Mouse (Mus musculus) kidney, adult 9 months (tissue): ENCODE results near the gene Grb14.
A peak's percentile ranks its signal among the peaks of the same experiment; 100 is the strongest.

Experiments used
- DNase-seq: peaks from one replicate; pipeline ENCODE4 v3.0.0; 2022

Gene Grb14

GRCm38 (mm10) chr2:65024887-65025286 lies at the start of gene Grb14:
TSS of gene Grb14 (minus strand) at chr2:65024987.
- DNase-seq = no peak

GRCm38 (mm10) chr2:65072205-65072604 lies 47.4 kb upstream of the Grb14 start:
- DNase-seq = no peak

- no peak for DNase-seq
These were observed 29.0 kb upstream of the Grb14 start for GRCm38 (mm10) chr2:65053764-65054163.

- DNase-seq = no peak
These were observed 27.6 kb upstream of the Grb14 start for GRCm38 (mm10) chr2:65052191-65053012.

GRCm38 (mm10) chr2:65050776-65051175 lies 26.0 kb upstream of the Grb14 start:
- DNase-seq = no peak

- DNase-seq = no peak
These were observed 23.6 kb upstream of the Grb14 start for GRCm38 (mm10) chr2:65048234-65049017.

GRCm38 (mm10) chr2:65038164-65038563 lies 13.4 kb upstream of the Grb14 start:
- DNase-seq = no peak

- DNase-seq = no peak
These were observed 12.8 kb upstream of the Grb14 start for GRCm38 (mm10) chr2:65037546-65037945.

- DNase-seq = peak; percentile 68
These were observed 2.2 kb downstream of the Grb14 start for GRCm38 (mm10) chr2:65022363-65023240.

GRCm38 (mm10) chr2:65021691-65022362 lies 3.0 kb downstream of the Grb14 start:
- peak; percentile 22 for DNase-seq

- no peak for DNase-seq
These were observed 7.4 kb downstream of the Grb14 start for GRCm38 (mm10) chr2:65017375-65017774.

GRCm38 (mm10) chr2:65014552-65014951 lies 10.2 kb downstream of the Grb14 start:
- DNase-seq = no peak

- DNase-seq = no peak
These were observed 14.7 kb downstream of the Grb14 start for GRCm38 (mm10) chr2:65010105-65010504.

- DNase-seq = peak; percentile 19
These were observed 17.4 kb downstream of the Grb14 start for GRCm38 (mm10) chr2:65007396-65007795.

- DNase-seq = no peak
These were observed 19.7 kb downstream of the Grb14 start for GRCm38 (mm10) chr2:65005044-65005443.

- peak; percentile 62 for DNase-seq
These were observed 21.4 kb downstream of the Grb14 start for GRCm38 (mm10) chr2:65003433-65003832.

GRCm38 (mm10) chr2:65002631-65003030 lies 22.2 kb downstream of the Grb14 start:
- peak; percentile 33 for DNase-seq

GRCm38 (mm10) chr2:64995048-64995447 lies 29.7 kb downstream of the Grb14 start:
- no peak for DNase-seq

- DNase-seq = peak; percentile 20
These were observed 35.2 kb downstream of the Grb14 start for GRCm38 (mm10) chr2:64989426-64990187.

- no peak for DNase-seq
These were observed 37.0 kb downstream of the Grb14 start for GRCm38 (mm10) chr2:64987782-64988181.

GRCm38 (mm10) chr2:64975546-64975945 lies 49.2 kb downstream of the Grb14 start:
- peak; percentile 22 for DNase-seq

- DNase-seq = peak; percentile 53
These were observed 50.2 kb downstream of the Grb14 start for GRCm38 (mm10) chr2:64974549-64974948.
